Mouse (Mus musculus): ENCODE measurements at regions not wholly inside any gene's neighbourhood (a gene's known extent, or its start where the extent isn't known, plus 50 kb on each side); places are given as distances from the start of the nearest gene placed in this dataset.

- no peak for DNase-seq
Measured at GRCm38 (mm10) chr10:91580959-91581358, 399.8 kb upstream of the Tmpo start.

GRCm38 (mm10) chr10:91575323-91576064, 394.4 kb upstream of the Tmpo start:
- DNase-seq: no peak

GRCm38 (mm10) chr10:91572796-91573195, 391.7 kb upstream of the Tmpo start:
- no peak for DNase-seq

GRCm38 (mm10) chr10:91569046-91569445, 387.9 kb upstream of the Tmpo start:
- DNase-seq: no peak

- no peak for DNase-seq
Measured at GRCm38 (mm10) chr10:91566116-91566774, 385.1 kb upstream of the Tmpo start.

GRCm38 (mm10) chr10:91559307-91559706, 378.2 kb upstream of the Tmpo start:
- DNase-seq: no peak

- no peak for DNase-seq
Measured at GRCm38 (mm10) chr10:91548071-91548470, 367.0 kb upstream of the Tmpo start.

- DNase-seq: peak; percentile 58
Measured at GRCm38 (mm10) chr10:91546140-91546539, 365.0 kb upstream of the Tmpo start.

- no peak for DNase-seq
Measured at GRCm38 (mm10) chr10:91545421-91545820, 364.3 kb upstream of the Tmpo start.

GRCm38 (mm10) chr10:91543167-91543918, 362.2 kb upstream of the Tmpo start:
- DNase-seq: no peak

GRCm38 (mm10) chr10:91542201-91542604, 361.1 kb upstream of the Tmpo start:
- no peak for DNase-seq

GRCm38 (mm10) chr10:91537241-91537640, 356.1 kb upstream of the Tmpo start:
- no peak for DNase-seq

GRCm38 (mm10) chr10:91535392-91535791, 354.3 kb upstream of the Tmpo start:
- no peak for DNase-seq

- DNase-seq: no peak
Measured at GRCm38 (mm10) chr10:91528305-91528704, 347.2 kb upstream of the Tmpo start.

- DNase-seq: no peak
Measured at GRCm38 (mm10) chr10:91521168-91521567, 340.1 kb upstream of the Tmpo start.

GRCm38 (mm10) chr10:91515021-91515371, 333.9 kb upstream of the Tmpo start:
- no peak for DNase-seq

GRCm38 (mm10) chr10:91514163-91515020, 333.3 kb upstream of the Tmpo start:
- DNase-seq: peak; percentile 12

GRCm38 (mm10) chr10:91507038-91507437, 325.9 kb upstream of the Tmpo start:
- no peak for DNase-seq

GRCm38 (mm10) chr10:91504891-91505290, 323.8 kb upstream of the Tmpo start:
- peak; percentile 13 for DNase-seq

- DNase-seq: no peak
Measured at GRCm38 (mm10) chr10:91498543-91498942, 317.4 kb upstream of the Tmpo start.

GRCm38 (mm10) chr10:91464691-91465090, 283.6 kb upstream of the Tmpo start:
- no peak for DNase-seq

GRCm38 (mm10) chr10:91447974-91448703, 267.0 kb upstream of the Tmpo start:
- DNase-seq: no peak
